Mouse (Mus musculus) left cerebral cortex, adult 18-20 months (tissue): ENCODE data around the gene Slc16a6. TPM values are rescaled to one million over a fixed set of nuclear protein-coding genes. Genes with fewer than 3 reads are reported as not detected.
"Not testable (repeated sequence)": the region's sequence is repeated elsewhere in the genome, so short reads cannot be mapped to it uniquely, and the experiment has no call there.

ENCODE experiments used
- DNase-seq, 2 experiments: peaks; one replicate each; pipeline ENCODE4 v3.0.0; 2021 to 2022; ENCODE audit warnings: low spot score in 2 of 2, mixed read lengths in 1 of 2
- long read RNA-seq, 2 experiments: library from polyadenylated mRNA; stranded (forward); transcript quantifications; one replicate each; pipeline ENCODE4 v2.0.0; 2021
- total RNA-seq, 2 experiments: library from RNA; stranded (reverse); gene quantifications; 2 replicates each; pipeline ENCODE4 v1.2.3; 2021

The Slc16a6 gene
- total RNA-seq = 10 to 100 TPM in 1 of 2 experiments, 1 to 10 TPM in 1; 8.9 to 11.3 TPM
- long read RNA-seq, experiment 1, full-length matches to known transcripts = 6 of 6 reads
- long read RNA-seq, experiment 1, partial matches to known transcripts = 0 of 6 reads
- long read RNA-seq, experiment 1, other reads (novel, unspliced or antisense) = 0 of 6 reads
- long read RNA-seq, experiment 2, full-length matches to known transcripts = 5 of 6 reads
- long read RNA-seq, experiment 2, partial matches to known transcripts = 1 of 6 reads
- long read RNA-seq, experiment 2, other reads (novel, unspliced or antisense) = 0 of 6 reads

- DNase-seq = peak; percentile 85 to 88
These were observed at the start of gene Slc16a6, which contains the start of gene Arsg for GRCm38 (mm10) chr11:109473171-109474085. Gene Slc16a6, minus strand, starts transcription at chr11:109473598. Gene Arsg, plus strand, starts transcription at chr11:109473374.

- no peak for DNase-seq
These were observed 47.6 kb upstream of the Slc16a6 start for GRCm38 (mm10) chr11:109520958-109521357.

GRCm38 (mm10) chr11:109517816-109518215 is 44.4 kb upstream of the Slc16a6 start:
- DNase-seq = no peak

GRCm38 (mm10) chr11:109517330-109517729 is 43.9 kb upstream of the Slc16a6 start:
- no peak for DNase-seq

- no peak for DNase-seq
These were observed 40.7 kb upstream of the Slc16a6 start for GRCm38 (mm10) chr11:109514064-109514612.

GRCm38 (mm10) chr11:109512995-109513675 is 39.7 kb upstream of the Slc16a6 start:
- no peak for DNase-seq

GRCm38 (mm10) chr11:109507068-109507467 is 33.7 kb upstream of the Slc16a6 start:
- no peak for DNase-seq

GRCm38 (mm10) chr11:109505823-109506222 is 32.4 kb upstream of the Slc16a6 start:
- DNase-seq = no peak

GRCm38 (mm10) chr11:109504977-109505376 is 31.6 kb upstream of the Slc16a6 start:
- DNase-seq = peak; percentile 15 to 28

- no peak for DNase-seq
These were observed 26.8 kb upstream of the Slc16a6 start for GRCm38 (mm10) chr11:109500206-109500605.

- DNase-seq = no peak
These were observed 24.6 kb upstream of the Slc16a6 start for GRCm38 (mm10) chr11:109497990-109498389.

GRCm38 (mm10) chr11:109496996-109497714 is 23.8 kb upstream of the Slc16a6 start:
- DNase-seq = no peak

- no peak for DNase-seq
These were observed 23.1 kb upstream of the Slc16a6 start for GRCm38 (mm10) chr11:109496475-109496993.

- DNase-seq = no peak
These were observed 22.5 kb upstream of the Slc16a6 start for GRCm38 (mm10) chr11:109495771-109496474.

- no peak for DNase-seq
These were observed 21.7 kb upstream of the Slc16a6 start for GRCm38 (mm10) chr11:109494890-109495770.

GRCm38 (mm10) chr11:109492847-109493464 is 19.6 kb upstream of the Slc16a6 start:
- not testable (repeated sequence) for DNase-seq

- no peak for DNase-seq
These were observed 18.4 kb upstream of the Slc16a6 start for GRCm38 (mm10) chr11:109491844-109492243.

- no peak for DNase-seq
These were observed 16.4 kb upstream of the Slc16a6 start for GRCm38 (mm10) chr11:109489763-109490162.
